Mouse (Mus musculus) stomach, postnatal 0 days (tissue): ENCODE results near the gene Auts2.

Source experiments
- CTCF ChIP-seq: IDR thresholded peaks from 2 replicates; pipeline ENCODE4 v1.5.1; 2016; ENCODE audit warnings: antibody characterized with exemption, low read depth, mild to moderate bottlenecking, moderate library complexity
- EP300 ChIP-seq: optimal IDR thresholded peaks from 2 replicates; pipeline ENCODE3; 2016; ENCODE audit warnings: antibody characterized with exemption

DNA sequence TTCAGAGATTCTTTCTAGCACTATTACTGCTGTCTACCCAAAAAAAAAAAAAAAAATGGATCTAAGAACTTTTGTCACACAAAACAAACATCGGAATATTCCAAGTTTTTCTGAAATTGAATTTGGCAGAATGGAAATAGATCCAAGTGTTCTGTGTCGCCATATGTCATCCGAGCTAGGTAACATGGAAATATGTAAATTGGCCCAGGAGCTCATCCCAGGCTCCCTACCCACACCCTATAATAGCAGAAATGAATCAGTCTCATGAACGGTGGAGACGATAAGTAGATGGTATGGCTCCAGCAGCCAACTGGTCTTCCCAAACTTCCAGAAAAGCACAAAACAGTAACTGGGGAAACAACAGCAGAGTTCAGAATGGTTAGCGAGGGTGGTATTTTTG is 577.6 kb downstream of the Auts2 start:
- TF ChIP-seq CTCF: no peak
- TF ChIP-seq EP300: no peak
